Mouse (Mus musculus): ENCODE data around the gene Mipol1. TPM values are rescaled to one million over a fixed set of nuclear protein-coding genes. Genes with fewer than 3 reads are reported as not detected.
A peak's percentile ranks its signal among the peaks of the same experiment; 100 is the strongest.

Gene Mipol1
- total RNA-seq, 2 experiments from 2014 or later: 4.8 to 7.3 TPM

DNA sequence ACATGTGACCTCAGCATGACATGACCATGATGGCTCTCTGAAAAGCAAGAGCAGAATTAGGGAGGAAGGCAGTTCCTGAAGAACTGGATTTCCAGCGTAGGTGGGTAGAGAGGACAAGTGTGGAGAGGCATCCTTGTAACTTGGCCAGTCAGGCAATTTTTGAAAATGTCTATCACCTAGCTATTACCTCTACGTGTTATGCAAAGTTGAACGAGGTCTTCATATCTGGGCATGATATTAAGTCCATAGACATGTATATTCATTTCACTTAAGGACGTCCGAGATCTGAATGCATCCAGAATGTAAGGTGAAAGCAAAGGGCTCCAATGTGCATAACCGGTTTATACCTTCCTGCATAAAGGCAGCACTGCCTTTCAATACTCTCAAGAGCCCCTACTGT is 310.9 kb downstream of the Mipol1 start:
- no peak for DNase-seq (ENCODE audit: low spot score in 2 of 2)
- intact Hi-C loops (cut with DNase I): loop anchor here (5.0 to 10.0 kb wide), 3 partner anchors 256 to 1086 kb away; no protein-coding TSS in a partner anchor

DNA sequence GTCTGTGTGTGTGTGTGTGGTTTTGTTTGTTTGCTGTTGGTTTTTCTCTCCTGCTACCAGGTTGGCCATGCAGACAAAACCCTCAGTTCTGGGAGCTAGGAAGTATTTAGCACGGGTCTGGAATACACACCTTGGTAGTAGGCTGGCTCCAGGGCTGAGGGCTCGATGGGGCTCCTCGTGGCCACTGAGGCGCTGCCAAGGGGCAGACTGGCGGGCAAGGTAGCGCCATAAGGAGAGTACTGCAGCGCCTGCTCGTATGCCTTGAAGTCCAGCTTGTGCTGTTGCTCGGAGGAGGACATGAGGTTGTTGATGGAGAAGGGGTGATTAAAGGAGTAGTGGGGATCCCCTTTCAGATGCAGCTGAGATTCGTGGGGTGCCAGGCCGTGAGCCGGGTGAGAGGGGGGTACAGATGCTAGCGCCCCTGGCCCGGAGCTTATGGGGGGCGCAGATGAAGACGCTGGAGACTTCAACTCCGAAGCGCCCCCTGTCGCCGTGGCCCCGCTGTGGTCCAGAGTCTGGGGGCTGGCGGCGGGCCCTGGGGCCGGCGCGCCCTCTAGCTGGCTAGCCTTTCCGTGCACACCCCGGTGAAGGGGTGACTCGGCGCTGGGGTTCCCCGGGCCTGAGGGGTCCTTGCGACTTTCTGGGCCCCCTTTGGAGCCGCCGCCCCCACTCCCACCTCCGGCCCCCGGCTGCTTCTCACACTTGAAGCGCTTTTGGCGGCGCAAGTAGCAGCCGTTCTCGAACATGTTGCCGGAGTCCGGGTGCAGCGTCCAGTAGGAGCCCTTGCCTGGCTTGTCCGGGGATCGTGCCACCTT is 311.9 kb downstream of the Mipol1 start:
- intact Hi-C loops (cut with DNase I): loop anchor here (5.0 to 10.0 kb wide), 3 partner anchors 257 to 1087 kb away; no protein-coding TSS in a partner anchor
- peak in 1 of 2 experiments; percentile 10 for DNase-seq (ENCODE audit: low spot score in 2 of 2)

DNA sequence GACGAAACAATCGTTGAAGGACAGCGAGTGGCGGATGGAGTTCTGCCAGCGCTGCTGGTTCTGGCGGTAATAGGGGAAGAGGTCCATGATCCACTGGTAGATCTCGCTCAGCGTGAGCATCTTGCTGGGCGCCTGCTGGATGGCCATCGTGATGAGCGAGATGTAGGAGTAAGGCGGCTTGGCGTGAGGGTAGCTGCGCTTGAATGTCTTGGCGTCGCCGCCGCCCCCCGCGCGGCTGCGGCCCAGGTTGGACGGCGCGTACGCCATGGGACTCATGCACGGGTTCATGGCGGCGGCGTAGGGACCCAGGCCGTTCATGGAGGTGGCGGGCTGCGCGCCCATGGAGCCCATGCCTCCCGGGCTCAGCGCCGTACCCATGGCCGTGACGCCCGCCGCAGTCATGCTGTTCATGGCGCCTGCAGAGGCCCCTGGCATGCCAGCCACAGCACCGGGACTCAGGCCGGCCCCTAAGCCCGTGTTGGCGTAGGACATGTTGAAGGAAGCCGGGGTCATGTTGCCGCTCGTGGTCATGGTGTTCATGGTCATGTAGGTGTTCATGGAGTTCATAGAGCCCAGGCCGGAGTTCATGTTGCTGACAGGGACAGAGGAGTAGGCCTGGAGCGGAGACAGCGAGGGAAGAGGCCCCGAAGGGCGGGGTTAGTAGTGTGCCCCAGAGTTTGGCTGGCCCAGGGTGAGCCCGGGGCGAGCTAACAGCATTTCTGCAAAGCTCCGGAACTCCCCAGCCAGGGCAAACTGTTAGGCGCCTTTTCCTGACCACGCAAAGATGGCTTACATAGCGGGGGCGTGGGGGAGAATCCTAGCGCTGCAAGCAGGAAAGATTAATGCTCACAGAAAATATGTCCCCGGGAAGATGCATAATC is 312.8 kb downstream of the Mipol1 start:
- no peak for DNase-seq (ENCODE audit: low spot score in 2 of 2)
- intact Hi-C loops (cut with DNase I): loop anchor here (5.0 to 10.0 kb wide), 3 partner anchors 258 to 1088 kb away; no protein-coding TSS in a partner anchor

GRCm38 (mm10) chr12:57543627-57543991 is 313.4 kb downstream of the Mipol1 start:
- intact Hi-C loops (cut with DNase I): loop anchor here (5.0 to 10.0 kb wide), 3 partner anchors 259 to 1089 kb away; no protein-coding TSS in a partner anchor
- peak in 1 of 2 experiments; percentile 8 for DNase-seq (ENCODE audit: low spot score in 2 of 2)

DNA sequence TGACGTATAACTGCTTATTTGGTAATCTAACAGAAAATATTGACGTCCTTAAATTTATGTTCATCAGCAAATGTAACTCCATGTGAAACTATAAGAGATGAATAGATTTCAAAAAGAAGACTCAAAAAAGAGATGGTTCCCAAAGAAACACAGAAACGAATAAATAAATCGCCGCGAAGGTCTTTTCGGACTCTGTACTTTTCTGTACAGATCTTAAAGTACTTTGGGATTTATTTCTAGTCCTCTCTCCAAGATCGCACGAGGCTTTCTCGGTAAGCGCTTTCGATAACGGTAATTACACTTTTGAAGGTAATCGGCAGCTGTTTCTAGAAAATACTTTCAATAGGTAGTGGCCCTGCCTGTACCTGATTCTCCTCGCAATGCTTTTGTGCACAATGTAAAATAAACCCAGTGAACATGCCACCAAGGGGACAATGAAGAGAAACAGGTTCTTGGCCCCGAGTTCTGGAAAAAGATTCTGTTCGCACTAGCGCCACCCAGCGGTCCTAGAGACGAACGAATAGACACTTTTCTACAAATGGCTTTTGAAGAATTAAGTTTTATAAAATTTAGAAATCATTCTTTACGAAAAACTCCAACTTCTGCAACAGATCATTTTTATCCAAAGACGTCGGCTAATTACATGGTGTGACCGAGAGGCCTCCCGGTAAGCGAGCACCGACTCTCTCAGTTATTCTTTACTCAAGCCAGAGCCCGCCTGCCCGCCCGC is 314.6 kb downstream of the Mipol1 start:
- intact Hi-C loops (cut with DNase I): loop anchor here (5.0 to 10.0 kb wide), 3 partner anchors 260 to 1090 kb away; no protein-coding TSS in a partner anchor

GRCm38 (mm10) chr12:57545371-57546241 is 315.4 kb downstream of the Mipol1 start:
- intact Hi-C loops (cut with DNase I): loop anchor here (10.0 kb wide), 2 partner anchors 261 to 1091 kb away; no protein-coding TSS in a partner anchor
- DNase-seq (ENCODE audit: low spot score in 2 of 2): peak in 1 of 2 experiments; percentile 11

More for the DNA sequence above, 314.6 kb downstream of the Mipol1 start:
- DNase-seq (ENCODE audit: low spot score in 2 of 2): peak in 1 of 2 experiments; percentile 30

Other genes with a start within 250 kb of the Mipol1 start
- under 1 TPM; 0.54 to 0.66 TPM for gene Slc25a21, start 33.0 kb upstream of the Mipol1 start, total RNA-seq (2021)
- gene Prps1l3, start within 50 bp of the Mipol1 start, total RNA-seq (2021): 10 to 100 TPM; 12.9 to 14.6 TPM